Mouse (Mus musculus): ENCODE measurements at regions not wholly inside any gene's neighbourhood (a gene's known extent, or its start where the extent isn't known, plus 50 kb on each side); places are given as distances from the start of the nearest gene placed in this dataset.
A peak's percentile ranks its signal among the peaks of the same experiment; 100 is the strongest.

DNA sequence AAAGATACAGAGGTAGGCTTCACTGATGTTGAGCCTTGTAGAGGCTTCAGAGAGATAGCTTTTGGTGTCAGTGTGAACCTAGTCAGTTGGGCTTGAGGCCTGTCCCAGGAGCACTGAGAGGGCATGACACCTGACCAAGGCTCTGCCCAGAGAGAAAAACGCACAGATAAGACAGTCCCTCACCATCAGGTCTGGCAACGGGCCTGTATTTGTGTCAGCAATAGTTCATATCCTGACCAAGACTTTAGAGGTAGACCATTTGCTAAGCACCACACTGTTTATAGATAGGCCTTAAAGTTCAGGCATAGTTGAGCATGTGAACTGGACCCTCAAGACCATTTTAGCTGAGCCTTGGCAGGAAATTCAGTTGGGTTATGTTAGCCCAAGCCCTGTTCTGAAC is 60.4 kb upstream of the C2cd4b start:
- Histone ChIP-seq H3K27me3 (ENCODE audit: control insufficient read depth, insufficient read depth, low read length) (peaks cover 4% of the 10 kb centered on the region; the same call in 1 of the 2 replicates), H3K36me3 (ENCODE audit: control insufficient read depth, insufficient read depth, low read length) (no peaks in the 10 kb centered on the region), H3K9me3 (ENCODE audit: control insufficient read depth, low read length) (peaks cover 5% of the 10 kb centered on the region; the same call in 1 of the 2 replicates), H3K4me2 (ENCODE audit: low read length) (no peak overlapping the region), H3K4me3 (ENCODE audit: control insufficient read depth in 1 of 2, insufficient read depth in 1 of 2, low read depth in 1 of 2, low read length in 2 of 2) (no peak overlapping the region), H3K9ac (ENCODE audit: low read length) (no peak overlapping the region), H3K27ac (replicated peaks in 1 of 2; ENCODE audit: control insufficient read depth in 1 of 2, insufficient read depth in 1 of 2, low read depth in 2 of 2, low read length in 2 of 2) (no peak overlapping the region), H3K4me1 (ENCODE audit: control insufficient read depth in 2 of 2, insufficient read depth in 2 of 2, low read length in 2 of 2) (peaks cover 0 to 3% of the 10 kb centered on the region in 2 experiments; a peak in 1 of 4 replicates)
- WGBS: 81% methylated on average over 2 of the region's 2 CpGs
- no peak for ATAC-seq (ENCODE audit: insufficient number of reproducible peaks, insufficient read depth, low FRiP score, low read depth)

DNA sequence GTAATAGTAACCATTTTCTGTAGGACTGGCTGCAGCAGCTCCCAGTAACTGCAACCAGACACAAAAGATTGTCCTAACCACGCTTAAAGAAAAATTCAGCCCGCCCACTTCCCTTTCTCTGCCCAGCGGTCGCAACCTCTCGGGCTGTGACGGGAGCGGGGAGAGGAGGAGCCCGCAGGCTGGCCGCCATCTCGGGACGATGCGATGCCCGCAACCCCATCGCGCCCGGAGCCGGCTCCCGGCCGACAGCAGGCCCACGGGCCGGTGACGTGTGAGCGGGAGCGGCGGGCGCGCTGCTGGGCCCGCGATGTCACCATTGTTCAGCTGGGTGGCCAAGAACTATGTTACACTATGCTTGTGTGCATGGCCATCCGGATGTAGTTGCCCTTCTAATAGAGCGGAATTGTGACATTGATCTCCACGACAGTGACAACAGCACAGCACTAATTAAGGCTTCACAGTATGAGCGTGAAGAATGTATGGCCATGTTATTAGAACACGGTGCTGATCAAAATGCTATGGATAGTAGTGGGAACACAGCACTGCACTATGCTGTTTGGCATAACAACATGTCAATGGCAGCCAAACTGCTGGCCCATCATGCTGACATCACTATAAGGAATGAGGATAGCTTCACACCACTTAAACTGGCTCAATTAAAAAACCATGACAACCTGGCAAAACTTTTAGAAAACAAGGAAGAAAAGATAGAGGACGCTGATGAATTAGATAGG is 59.2 kb upstream of the C2cd4b start:
- H3K27me3 ChIP-seq (ENCODE audit: control insufficient read depth, insufficient read depth, low read length): peaks cover 4% of the 10 kb centered on the region; the same call in 1 of the 2 replicates
- peak overlapping the region; percentile 34 to 40 for H3K4me3 ChIP-seq (ENCODE audit: control insufficient read depth in 1 of 2, insufficient read depth in 1 of 2, low read depth in 1 of 2, low read length in 2 of 2)
- H3K9ac ChIP-seq (ENCODE audit: low read length): peak overlapping the region; percentile 71
- no peaks in the 10 kb centered on the region for H3K36me3 ChIP-seq (ENCODE audit: control insufficient read depth, insufficient read depth, low read length)
- ATAC-seq (ENCODE audit: insufficient number of reproducible peaks, insufficient read depth, low FRiP score, low read depth): peak; percentile 35; the same call in 1 of the 2 replicates
- no peak overlapping the region for H3K27ac ChIP-seq (replicated peaks in 1 of 2; ENCODE audit: control insufficient read depth in 1 of 2, insufficient read depth in 1 of 2, low read depth in 2 of 2, low read length in 2 of 2)
- peaks cover 5% of the 10 kb centered on the region; the same call in 1 of the 2 replicates for H3K9me3 ChIP-seq (ENCODE audit: control insufficient read depth, low read length)
- H3K4me2 ChIP-seq (ENCODE audit: low read length): peak overlapping the region; percentile 75
- WGBS: 19% methylated on average over 34 of the region's 35 CpGs
- peaks cover 0 to 3% of the 10 kb centered on the region in 2 experiments; a peak in 1 of 4 replicates for H3K4me1 ChIP-seq (ENCODE audit: control insufficient read depth in 2 of 2, insufficient read depth in 2 of 2, low read length in 2 of 2)

DNA sequence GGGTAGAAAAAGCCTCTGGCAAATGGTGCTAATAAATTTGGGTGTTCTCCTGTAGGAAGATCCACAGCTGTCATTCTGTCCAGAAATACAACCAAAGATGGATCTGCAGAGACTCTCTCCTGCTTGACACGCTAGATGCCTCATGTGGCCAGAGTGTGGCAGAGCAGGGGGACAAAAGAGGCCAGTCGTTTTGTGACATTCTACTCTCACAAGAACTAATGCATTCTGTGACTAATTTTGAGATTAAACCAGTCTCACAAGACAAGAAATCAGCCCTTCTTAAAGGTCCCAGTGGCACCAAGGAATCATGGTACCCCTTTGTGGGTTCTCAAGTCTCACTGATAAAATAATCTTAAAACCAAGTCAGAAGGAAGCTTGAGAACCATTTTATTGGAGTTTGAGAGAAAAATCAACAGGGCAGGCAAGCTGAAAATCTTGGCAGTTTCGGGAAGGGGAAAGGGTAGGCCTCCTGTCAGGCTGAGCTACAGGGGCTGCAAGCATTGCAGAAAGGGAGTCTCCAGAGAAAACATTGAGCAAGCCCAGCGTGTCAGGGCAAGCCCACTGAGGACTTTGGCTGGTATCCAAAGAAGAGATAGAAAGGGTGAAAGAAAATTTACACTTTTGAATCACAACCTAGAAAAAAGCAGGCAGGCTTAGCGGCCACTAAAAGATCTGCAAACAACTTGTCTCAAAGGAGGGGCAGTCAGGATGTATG is 50.8 kb upstream of the C2cd4b start:
- Histone ChIP-seq H3K27ac (replicated peaks in 1 of 2; ENCODE audit: control insufficient read depth in 1 of 2, insufficient read depth in 1 of 2, low read depth in 2 of 2, low read length in 2 of 2) (no peak overlapping the region), H3K36me3 (ENCODE audit: control insufficient read depth, insufficient read depth, low read length) (no peaks in the 10 kb centered on the region), H3K4me1 (ENCODE audit: control insufficient read depth in 2 of 2, insufficient read depth in 2 of 2, low read length in 2 of 2) (no peaks in the 10 kb centered on the region), H3K9ac (ENCODE audit: low read length) (no peak overlapping the region), H3K9me3 (ENCODE audit: control insufficient read depth, low read length) (no peaks in the 10 kb centered on the region), H3K4me3 (ENCODE audit: control insufficient read depth in 1 of 2, insufficient read depth in 1 of 2, low read depth in 1 of 2, low read length in 2 of 2) (no peak overlapping the region), H3K4me2 (ENCODE audit: low read length) (no peak overlapping the region), H3K27me3 (ENCODE audit: control insufficient read depth, insufficient read depth, low read length) (no peaks in the 10 kb centered on the region)
- no peak for ATAC-seq (ENCODE audit: insufficient number of reproducible peaks, insufficient read depth, low FRiP score, low read depth)
- WGBS: 44% methylated on average over 5 of the region's 5 CpGs
